Mouse (Mus musculus): ENCODE measurements around the gene Prtn3.

Gene Prtn3

GRCm38 (mm10) chr10:79874290-79874862 is at the start of gene Prtn3, which contains the start of gene Plppr3:
TSS of gene Prtn3 (plus strand) at chr10:79874476.
TSS of gene Plppr3 (minus strand) at chr10:79874634.
- no peak for DNase-seq (ENCODE audit: low spot score)

DNA sequence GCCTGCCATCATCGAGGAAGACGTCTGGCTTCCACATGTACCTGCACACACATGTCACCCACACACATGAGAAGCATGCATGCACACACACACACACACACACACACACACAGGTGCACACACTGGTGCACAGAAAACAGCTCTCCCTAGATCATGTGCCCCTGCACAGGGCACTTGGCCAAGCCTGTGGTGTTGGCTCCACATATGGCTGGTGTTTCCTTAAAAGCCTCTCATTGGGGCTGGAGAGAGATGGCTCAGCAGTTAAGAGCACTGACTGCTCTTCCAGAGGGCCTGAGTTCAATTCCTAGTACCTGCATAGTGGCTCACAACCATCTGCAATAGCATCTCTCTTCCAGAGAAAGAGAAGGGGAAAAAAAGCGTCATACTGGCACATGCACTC is 42.7 kb upstream of the Prtn3 start:
- no peak for DNase-seq (ENCODE audit: low spot score)

GRCm38 (mm10) chr10:79832026-79832785 is 42.1 kb upstream of the Prtn3 start:
- DNase-seq (ENCODE audit: low spot score): no peak

DNA sequence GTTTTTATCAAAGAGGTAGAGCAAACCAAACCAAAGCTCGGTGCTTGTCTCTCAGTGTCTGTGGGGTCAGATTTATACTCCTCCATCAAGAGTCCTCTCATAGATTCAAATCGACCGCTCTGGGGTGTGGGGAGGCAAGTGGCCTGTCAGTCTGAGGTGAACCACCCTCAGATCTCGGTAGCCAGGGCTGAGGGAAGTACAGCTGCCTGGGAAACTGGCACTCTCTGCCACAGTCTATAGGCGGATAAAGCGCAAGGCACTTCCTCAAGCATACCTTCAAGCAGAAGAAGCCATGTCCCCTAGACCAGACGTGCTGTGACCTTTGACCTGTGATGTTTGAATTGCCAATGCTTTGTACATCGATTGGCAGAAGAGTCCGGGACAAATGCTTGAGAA is 41.5 kb upstream of the Prtn3 start:
- no peak for DNase-seq (ENCODE audit: low spot score)

DNA sequence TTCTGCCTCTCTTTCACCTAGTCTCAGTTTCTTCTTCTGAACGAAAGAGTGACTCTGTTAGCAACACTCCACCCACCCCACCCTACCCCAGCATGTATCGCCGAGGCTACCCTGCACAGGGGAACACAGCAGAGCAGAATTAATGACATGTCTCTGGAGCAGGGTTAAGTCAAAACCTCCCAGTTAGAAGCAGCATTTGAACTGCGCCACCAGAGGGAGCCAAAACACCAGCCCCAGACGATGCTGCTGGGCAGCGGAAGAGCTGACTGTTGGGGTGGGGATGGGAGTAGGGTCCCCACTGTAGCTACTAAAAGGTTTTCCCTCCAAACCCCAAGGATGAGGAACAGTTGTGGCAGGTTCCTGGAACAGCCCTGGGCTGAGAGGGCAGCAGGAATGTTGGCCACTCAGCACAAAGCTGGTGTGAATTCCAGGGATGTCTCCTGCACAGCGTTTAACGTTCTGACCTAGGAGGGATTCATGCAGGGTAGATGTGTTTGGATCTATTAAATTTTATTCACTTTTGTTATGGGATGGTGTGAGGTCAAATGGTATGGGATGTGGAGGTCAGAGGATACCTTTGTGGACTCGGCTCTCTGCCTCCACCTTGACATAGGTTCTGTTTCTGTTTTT is 39.4 kb upstream of the Prtn3 start:
- peak; percentile 59 for DNase-seq (ENCODE audit: low spot score)

DNA sequence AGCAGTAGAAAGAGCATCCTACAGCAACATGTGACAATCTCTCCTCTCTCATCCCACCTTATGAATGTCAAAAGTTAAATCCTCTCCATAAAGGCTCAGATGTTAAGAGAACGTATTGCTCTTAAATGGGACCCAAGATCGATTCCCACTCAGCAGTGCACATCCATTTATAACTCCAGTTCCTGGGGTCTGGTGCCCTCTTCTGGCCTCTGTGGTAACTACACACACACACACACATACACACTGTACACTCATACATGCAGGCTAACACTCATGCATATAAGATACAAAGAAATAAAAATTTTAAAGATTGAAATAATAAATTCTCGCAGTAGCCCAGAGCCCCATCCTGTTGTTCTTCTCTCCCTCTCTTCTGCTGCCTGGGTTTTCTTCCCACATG is 37.4 kb upstream of the Prtn3 start:
- no peak for DNase-seq (ENCODE audit: low spot score)

DNA sequence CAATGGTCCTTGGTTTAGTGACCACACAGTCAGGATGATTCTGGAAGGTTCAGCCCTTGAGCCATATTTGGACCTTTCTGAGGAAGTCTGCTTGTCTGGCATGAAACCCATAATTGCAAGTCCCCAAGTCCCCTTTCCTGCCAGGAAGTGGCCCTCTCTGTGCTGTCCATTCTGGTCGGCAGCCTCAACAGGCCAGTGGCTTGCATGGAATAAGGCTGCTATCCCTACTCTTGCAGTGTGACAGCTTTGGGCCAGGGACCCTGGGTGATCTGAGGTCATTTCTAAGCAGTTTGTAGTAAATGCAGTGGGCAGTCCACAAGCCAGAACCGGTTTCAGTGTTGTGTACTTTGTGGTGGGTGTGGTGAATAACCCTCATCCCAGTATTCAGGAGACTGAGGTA is 36.1 kb upstream of the Prtn3 start:
- DNase-seq (ENCODE audit: low spot score): no peak

DNA sequence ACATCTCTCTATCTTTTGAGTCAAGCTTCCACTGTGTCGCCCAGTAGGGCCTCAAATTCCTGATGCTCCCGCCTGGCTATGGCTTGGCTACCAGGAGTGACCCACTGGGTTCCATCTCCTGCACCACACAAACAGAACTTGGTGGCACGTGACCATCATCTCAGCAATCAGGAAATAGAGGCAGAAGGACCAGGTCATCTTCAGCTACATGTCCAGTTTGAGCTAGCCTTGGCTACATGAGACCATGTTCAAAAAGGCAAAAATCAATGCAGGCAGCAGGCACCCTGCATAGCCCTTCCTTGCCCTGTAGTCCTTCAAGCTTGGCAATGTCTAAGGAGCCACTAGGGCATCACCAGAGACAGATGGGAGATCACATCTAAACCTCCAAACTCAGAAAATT is 34.2 kb upstream of the Prtn3 start:
- DNase-seq (ENCODE audit: low spot score): no peak

DNA sequence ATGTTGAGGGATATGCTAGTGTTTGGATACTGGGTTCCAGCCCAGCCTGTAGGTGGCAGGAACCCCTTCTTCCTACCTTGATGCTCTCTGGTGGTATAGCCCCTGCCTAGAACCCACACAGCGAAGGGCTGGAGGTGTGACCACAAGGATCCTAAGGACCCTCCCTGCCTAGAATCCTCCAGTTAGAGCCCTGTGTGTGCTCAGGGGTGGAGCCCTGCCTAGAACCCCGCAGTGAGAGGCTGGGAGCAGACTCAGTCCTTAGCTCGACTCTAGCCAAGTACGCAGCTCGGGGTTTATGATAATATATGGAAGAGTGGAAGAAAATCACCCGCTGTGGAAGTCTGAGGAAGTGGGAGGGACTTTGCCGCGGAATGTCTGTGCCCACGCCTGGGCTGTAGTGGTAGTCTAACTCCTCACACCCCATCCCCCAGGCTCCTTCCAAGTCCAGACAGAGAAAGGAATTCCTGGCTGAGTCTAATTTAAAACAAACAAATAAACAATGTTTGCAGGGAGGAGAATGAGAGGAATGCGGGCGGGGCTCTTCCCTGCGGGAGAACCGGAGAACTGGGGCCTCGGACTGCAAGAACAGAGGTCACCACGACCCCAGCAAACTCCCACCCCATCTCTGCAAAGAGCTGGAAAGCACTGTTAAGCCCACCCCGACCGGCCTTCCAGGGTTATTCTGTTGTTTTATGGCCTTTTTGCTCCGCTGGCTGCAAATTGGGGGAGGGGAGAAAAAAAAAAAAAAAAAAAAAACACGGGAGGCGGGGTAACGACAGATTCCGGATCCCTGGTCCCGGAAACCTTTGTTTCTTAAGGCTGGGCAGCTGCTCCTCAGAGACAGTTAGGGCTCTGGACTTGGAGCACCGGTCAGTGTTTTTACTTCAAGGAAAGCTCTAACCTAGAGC is 33.4 kb upstream of the Prtn3 start:
- DNase-seq (ENCODE audit: low spot score): no peak

DNA sequence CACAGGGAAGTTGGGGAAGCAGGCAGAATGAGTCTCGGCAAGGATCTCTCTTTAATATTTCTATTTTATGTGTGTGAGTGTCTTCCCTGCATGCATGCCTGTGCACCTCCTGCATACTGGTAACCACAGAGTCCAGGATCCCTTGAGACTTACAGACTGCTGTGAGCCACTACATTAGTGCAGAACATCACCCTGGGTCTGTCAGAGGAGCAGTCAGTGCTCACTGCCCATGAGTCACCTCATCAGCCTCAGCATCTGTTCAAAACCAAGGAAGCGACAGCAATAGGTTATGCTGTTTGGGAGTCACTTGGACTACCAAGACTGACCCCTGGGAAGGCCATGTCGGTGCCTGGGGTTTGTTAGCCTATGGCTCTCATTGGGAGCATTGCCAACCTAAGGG is 32.0 kb upstream of the Prtn3 start:
- no peak for DNase-seq (ENCODE audit: low spot score)

GRCm38 (mm10) chr10:79843476-79843875 is 30.8 kb upstream of the Prtn3 start:
- DNase-seq (ENCODE audit: low spot score): no peak

DNA sequence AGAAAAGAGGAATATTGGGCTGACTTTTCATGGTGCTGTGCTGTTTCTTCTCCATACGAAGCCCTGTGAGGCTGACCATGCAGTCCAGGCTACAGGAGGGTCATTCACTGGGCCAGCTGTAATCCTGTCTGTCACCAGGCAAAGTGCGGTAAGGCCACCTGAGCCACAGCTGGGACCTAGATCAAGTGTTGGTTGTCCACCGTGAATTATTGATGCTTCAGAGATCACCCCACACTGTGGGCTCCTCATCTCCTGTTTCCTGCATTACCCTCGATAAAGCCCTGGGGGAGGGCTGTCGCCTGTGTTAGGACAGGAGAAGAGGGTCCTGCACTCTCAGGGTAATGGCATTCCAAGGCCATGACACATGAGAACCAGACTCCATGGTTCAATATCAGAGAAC is 27.7 kb upstream of the Prtn3 start:
- DNase-seq (ENCODE audit: low spot score): no peak

- no peak for DNase-seq (ENCODE audit: low spot score)
These were observed 24.2 kb upstream of the Prtn3 start for GRCm38 (mm10) chr10:79849941-79850628.

DNA sequence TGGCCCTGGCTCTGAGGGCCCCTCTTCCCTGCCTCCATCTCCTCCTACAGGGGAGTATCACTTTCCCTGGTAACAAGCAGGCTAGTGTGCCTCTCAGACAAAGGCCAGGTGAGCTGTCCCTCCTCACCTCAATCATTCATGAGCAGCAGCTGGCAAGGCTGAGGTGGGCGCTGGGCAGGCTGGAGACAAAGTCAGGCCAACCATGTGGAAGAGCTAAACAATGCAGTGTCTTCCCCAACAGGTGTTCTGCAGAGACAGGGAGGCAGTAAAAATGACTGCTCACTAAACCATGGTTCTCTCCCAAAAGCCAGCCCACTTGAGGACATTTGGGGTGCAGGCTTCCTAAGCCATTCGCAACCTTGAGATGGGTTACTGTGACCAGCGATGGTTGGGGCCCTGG is 22.6 kb upstream of the Prtn3 start:
- no peak for DNase-seq (ENCODE audit: low spot score)

DNA sequence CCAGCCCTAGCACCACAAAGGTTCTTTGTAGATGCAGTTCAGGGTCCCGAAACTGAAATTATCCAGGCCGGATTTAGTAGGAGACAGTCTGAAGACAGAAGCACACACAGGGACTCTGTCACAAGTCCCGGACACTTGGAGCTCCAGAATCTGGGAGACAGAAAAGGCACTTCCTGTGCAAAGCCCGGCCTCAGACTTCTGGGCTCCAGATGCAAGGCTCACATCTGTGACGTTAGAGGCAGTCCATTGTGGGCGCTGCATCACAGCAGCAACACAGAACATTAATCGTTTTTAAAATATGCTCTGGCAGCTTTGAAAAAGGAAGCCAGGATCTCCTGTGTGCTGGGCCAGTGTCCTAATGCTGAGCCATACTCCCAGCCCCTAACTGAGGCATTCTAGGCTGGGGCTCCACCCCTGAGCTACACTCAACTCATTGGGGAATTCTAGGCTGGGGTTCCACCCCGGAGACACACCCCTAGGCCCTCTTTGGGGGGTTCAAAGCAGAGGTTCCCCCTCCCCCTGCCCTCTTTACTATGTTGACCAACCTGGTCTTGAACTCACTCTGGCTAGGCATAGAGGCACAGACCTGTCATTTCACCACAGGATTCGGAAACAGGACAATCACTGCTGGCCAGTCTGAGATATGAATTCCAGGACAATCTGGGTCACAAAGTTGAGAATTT is 22.0 kb upstream of the Prtn3 start:
- DNase-seq (ENCODE audit: low spot score): no peak

- DNase-seq (ENCODE audit: low spot score): no peak
These were observed 21.4 kb upstream of the Prtn3 start for GRCm38 (mm10) chr10:79852827-79853226.

DNA sequence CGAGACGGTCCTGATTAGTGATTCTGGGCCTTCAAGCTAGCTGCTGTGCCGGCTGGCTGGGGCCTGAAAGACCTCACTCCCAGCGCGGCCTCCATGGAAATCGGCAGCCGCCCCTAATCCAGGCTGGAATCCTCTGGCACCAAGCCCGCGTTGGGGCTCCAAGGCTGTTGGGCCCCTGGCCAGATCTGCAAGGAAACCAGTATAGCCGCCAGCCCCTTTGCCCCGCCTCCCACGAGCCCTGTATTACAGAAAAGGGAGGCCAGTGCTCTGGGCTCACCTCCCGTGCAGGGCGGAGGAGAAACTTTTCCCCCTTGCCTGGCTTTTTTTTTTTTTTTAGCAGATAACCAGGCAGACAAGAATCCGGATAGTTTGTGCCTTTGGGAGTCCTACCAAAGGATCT is 20.9 kb upstream of the Prtn3 start:
- peak; percentile 55 for DNase-seq (ENCODE audit: low spot score)

GRCm38 (mm10) chr10:79853860-79854795 is 20.1 kb upstream of the Prtn3 start, which contains the start of gene Ptbp1:
TSS of gene Ptbp1 (plus strand) at chr10:79854427.
- peak; percentile 100 for DNase-seq (ENCODE audit: low spot score)

- DNase-seq (ENCODE audit: low spot score): peak; percentile 53
These were observed 19.3 kb upstream of the Prtn3 start for GRCm38 (mm10) chr10:79854801-79855541.

All from c-Kit-positive CD71-positive TER-119-positive erythroid progenitor cells, embryonic 14.5 days (primary cell).